Mouse (Mus musculus) MN1 (cell line): ENCODE measurements around the gene Nhsl2.

Source experiments
- DNase-seq: peaks from one replicate; pipeline ENCODE4 v3.0.0-alpha.2; 2016; ENCODE audit warnings: low spot score

The Nhsl2 gene

DNA sequence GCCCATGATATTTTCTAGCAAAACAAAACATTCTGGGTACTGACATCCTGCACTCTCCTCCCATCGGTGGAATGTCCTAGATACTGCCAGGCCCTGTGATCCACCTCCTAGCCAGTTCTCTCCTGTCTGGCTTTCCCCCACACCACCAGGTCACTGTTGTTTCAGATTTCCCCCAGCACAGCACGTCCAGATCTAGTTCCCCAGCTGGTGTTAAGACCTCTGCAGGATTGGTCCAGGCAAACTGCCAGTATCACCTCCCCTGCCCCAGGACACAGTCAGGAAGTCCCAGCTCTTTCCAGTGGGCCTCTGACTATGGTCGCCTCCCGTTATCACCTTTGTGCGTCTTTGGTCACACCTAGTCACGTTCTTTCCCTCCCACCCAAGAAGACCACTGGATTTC is 134.5 kb downstream of the Nhsl2 start:
- no peak for DNase-seq

GRCm38 (mm10) chrX:101986657-101987367 is 137.6 kb downstream of the Nhsl2 start:
- DNase-seq, result peak; percentile 35

DNA sequence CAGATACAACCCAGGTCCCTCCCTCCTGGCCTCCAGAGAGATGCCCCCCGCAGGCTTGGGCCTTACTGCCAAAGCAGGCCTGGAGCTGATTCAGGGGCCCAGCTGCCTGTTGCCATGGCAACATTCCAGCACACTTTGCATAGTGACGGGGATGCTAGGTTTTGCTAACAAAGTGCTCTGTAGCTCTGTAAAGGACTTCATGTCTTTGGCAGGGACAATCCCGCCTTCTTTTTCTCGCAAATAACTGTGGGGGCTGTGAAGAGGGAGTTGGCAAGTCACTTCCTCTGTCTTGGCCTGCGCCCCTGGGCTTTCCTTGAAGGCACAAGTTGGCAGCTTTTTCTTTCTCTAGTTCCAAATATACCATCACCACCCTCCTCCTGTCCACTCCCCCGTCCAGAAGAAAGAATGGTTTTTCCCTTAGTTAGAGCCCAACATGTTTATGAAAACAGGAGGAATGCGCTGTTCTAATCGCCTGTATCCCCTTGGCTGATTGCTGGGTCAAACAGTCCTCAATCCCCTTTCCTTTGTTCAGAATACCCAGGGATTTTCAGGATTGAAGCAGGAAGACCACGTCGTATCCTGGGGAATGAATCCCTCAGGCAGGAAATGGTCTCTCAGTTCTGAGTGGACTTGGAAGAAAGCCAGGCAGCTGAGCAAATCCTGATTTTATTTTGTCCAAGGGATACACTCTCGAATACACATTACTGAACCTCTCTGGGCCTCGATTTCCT is 144.8 kb downstream of the Nhsl2 start:
- peak; percentile 51 for DNase-seq

DNA sequence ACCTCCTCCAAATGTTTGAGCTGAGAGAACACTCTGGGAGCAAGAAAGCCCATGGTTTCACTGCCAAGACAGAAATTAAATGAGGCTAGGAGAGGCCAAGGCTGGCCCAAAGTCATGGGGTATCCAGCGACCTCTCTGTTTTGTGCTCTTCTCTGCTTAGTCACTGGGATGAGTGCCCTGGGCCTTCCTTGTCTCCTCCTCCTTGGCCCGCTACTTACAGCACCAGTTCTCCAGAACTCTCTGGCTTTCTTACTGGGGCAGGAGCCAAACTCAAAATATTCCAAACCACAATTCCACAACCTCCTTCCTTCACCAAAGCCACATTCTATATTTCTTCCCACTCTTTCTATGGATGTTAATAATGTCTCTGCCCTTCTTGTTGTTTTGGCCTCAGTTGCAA is 147.5 kb downstream of the Nhsl2 start:
- DNase-seq, result no peak

DNA sequence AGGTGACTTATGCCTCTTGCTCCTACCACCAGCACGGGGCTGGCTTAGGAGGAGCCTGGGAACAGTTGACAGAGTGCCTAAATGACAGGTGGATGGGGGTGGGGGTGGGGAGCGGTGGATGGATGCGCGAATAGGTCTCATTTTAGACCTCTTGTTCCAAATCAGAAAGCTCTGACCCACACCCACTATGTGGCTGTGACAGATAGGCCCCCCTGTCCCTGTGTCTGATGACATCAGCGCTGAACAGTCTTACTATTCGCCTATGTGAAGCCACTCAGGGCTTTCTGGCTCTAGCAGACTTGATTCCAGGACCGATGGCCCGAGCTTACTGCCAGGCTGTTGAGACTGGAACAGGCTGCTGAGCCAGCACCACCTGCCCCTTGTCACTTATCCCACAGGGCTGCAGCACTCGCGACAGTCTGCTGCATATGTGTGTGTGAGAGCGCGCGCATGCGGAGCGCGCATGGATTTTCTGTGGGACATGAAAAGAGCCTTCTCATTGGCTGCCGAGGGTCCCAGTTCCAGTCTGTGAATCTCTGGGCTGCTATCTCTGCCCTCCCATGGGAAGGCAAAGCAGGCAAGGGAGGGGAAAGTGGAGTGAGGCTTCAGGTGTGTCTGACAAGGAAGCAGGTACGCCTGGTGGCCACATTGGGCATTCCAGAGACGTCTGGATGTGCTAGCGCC is 154.6 kb downstream of the Nhsl2 start:
- peak; percentile 27 for DNase-seq

- peak; percentile 12 for DNase-seq
Measured at GRCm38 (mm10) chrX:102004370-102004769, 155.2 kb downstream of the Nhsl2 start.

- no peak for DNase-seq
Measured at GRCm38 (mm10) chrX:102005141-102005641, 156.0 kb downstream of the Nhsl2 start.

GRCm38 (mm10) chrX:102007935-102008334 is 158.8 kb downstream of the Nhsl2 start:
- DNase-seq, result no peak

- no peak for DNase-seq
Measured at GRCm38 (mm10) chrX:102017213-102017923, 168.2 kb downstream of the Nhsl2 start.

DNA sequence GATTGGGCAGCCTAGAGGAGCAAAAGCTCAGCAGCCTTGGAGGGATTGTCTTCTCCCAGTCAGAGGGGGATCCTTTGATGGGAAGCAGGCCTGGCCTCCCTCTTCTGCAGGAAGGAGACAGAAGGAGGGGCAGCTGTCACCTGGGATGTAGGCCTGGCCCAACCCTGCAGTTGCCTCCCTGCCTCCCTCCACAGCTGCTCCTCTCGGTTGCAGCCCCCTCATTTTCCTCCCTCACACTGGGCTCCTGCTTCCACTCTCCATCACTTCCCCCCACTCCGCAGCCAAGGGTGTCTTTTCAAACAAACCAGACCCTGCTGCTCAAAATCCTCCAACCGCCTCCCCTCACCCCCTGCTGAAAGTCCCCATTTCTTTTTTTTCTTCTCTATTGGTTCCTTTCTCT is 169.7 kb downstream of the Nhsl2 start:
- DNase-seq, result no peak

DNA sequence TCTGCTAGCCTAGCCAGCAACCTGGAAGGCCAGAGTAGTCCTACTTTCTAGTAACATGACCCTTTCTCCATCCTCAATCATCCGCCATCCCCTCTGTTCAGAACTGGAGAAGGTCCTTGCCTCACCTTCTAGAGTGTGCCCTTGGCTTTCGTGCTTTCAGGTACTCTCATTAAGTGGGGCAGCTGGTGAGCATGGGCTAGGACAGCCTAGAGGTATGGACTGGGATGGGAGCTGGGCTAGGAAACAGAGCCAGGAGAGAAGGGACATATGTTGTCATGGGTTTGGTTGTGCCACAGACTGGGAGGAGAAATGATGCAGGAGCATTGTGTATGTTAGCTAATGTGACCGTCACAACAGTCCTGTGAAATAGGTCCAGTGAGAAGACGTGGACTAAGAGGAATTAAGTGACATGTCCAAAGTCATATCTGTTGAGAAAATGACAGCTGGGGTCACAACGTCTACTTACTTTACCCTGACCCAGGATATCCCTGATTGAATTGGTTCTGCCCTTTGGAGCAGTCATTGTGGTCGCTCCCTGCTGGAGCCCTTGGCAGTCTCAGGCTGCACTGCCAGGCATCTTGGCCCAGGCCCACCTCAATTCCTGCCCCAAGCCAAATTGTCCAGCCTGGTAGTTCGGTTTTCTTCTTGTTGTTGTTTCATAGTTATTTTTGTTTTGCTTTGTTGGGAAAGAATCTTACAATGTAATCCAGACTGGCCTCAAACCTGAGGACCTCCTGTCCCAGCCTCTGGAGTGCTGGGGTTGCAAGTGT is 170.5 kb downstream of the Nhsl2 start:
- no peak for DNase-seq

DNA sequence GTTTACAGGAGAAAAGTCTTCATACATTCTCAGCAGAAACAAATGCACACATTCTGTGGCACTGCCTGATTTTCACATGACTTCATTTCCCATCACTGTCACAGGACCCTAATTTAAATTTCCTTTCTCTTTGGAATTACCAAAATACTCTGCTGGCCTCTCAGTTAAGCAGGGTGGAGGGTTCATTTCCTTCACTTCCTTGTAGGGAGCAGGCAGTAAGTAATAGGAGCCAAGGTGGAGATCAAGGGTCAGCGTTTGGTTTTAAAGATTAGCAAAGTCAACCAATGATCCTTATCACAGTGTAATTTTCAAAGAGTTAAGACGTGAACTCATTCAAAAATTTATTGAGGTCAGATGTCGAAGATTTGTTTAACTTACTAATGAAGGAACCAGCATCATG is 175.8 kb downstream of the Nhsl2 start:
- no peak for DNase-seq

DNA sequence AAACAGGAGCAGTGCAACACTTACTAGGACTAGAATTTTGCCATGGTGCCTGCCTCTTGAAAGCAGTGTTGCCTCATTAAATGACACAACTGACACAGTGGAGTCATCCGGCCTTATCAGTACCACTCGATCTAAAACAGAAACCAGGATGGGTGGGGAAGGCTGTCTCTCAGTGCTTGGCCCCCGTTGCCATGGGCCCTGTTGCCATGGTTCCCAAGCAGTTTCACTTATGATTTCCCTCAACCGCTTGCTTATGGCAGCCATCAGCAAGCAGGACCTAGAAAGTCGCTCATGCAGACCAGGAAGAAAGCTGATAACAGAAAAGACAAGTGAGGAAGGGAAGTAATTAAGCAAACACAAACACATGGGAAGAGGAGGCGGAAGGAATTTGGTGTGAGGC is 182.7 kb downstream of the Nhsl2 start:
- peak; percentile 69 for DNase-seq

- DNase-seq, result no peak
Measured at GRCm38 (mm10) chrX:102032431-102032830, 183.2 kb downstream of the Nhsl2 start.

- no peak for DNase-seq
Measured at GRCm38 (mm10) chrX:102033566-102033965, 184.4 kb downstream of the Nhsl2 start.

GRCm38 (mm10) chrX:102035671-102036070 is 186.5 kb downstream of the Nhsl2 start:
- DNase-seq, result no peak

DNA sequence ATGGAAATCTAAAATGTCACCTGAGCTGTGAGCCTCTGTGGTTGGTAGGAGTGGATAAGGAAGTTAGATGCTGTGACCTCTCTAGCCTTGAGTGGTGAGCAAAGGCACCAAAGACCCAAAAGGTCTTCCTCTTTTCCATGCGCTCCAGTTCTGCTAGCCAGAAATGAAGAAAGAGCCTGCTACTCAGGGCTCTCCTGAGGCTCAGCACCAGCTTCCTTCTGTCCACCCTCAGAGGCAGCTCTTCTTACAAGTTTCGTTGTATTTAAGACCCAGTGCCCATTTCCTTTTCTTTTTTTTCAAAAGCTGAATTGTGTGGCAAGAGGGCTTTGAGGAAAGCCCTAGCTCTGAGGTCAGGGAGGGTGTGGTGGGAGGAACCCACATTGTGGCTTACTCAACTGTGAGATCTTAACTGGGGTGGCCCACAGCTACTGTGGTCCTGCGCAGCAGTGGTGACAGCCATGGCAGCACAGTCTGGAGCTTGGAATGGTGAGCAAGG is 187.7 kb downstream of the Nhsl2 start:
- DNase-seq, result no peak

- DNase-seq, result peak; percentile 21
Measured at GRCm38 (mm10) chrX:102037506-102037905, 188.3 kb downstream of the Nhsl2 start.

DNA sequence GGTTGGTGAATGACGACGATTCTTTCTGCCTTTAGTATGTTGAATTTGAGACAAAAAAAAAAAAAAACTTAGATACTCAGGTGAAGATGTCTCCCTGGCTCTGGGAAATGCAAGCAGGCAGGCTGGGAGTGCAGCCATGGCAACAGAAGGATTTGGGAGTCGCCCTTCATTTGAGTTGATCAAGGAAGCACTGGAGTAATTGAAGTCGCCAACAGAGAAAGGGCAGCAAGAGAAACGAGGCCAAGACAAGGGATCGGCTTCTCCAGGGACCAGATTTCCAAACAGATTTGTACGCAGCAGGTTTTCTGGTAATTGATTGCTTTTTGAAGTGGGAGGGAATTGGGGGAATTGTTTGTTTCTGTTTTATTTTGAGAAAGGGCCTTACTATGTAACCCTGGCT is 192.4 kb downstream of the Nhsl2 start:
- DNase-seq, result no peak

DNA sequence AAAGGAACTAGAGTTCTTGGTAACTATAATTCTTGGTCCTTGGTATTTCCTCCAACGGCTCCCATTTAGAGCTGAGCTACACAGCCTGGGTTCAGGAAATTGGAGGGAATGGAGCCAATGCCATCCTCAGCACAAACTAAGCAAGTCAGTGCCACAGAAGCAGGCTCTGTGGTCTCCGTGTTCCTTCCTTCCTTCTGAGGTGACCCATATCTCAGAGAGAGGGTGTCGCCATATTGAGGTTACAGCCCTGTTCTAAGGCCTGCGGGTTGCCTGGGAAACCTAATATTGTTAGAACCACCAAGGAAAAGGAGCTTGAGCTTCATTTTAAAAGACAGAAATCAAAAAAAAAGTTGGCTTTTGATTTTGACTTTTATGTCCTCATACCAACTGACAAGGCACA is 193.2 kb downstream of the Nhsl2 start:
- DNase-seq, result no peak

GRCm38 (mm10) chrX:102050552-102050951 is 201.4 kb downstream of the Nhsl2 start:
- no peak for DNase-seq
